Mouse (Mus musculus): ENCODE results near the gene Gls. TPM values are rescaled to one million over a fixed set of nuclear protein-coding genes. Genes with fewer than 3 reads are reported as not detected.

Gls gene
- polyA plus RNA-seq, 3 experiments from 2014 or later: 54.1 to 79.4 (median 63.3) TPM

DNA sequence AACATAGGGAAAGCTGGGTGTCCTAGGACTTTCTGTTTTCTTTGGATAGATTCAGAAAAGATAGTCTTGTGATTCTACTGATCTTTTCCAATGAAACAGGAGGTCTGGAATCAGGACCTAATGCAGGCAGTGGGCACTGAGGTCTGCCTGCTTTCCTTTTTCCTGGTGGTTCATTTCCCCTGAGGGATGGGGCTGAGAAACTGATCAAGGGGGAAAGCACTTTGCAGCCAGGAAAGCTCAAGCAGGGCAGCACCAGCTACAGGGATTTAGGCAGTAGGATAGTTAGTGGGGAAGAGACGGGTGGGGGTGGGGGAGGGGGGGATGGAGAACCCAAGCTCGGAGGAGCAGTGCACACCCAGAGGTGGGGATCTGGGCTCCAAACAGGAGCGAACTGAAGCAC is 80.1 kb downstream of the Gls start:
- ATAC-seq: no peak

DNA sequence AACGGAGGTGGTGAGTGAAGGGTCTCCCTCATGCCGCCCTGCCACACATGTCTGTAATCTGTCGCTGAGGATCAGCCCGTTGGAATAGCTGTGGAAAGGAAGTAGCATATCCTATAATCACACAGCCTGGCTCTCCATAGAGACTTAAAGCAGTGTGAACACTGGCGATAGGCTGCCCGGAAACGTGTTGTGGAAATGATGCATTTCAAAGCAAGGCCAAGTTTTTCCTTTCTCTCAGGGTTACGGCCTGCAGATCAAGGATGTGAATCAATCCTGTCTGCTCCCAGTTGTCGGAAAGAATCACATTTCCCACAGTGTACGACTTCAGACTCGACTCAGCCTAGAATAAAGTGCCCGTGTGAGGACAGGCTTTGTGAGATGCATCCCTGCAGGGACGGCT is 80.7 kb downstream of the Gls start:
- ATAC-seq: no peak

- no peak for ATAC-seq
These were observed 81.9 kb downstream of the Gls start for GRCm38 (mm10) chr1:52151166-52151565.

- ATAC-seq: peak; percentile 19
These were observed 82.4 kb downstream of the Gls start for GRCm38 (mm10) chr1:52150676-52151075.

DNA sequence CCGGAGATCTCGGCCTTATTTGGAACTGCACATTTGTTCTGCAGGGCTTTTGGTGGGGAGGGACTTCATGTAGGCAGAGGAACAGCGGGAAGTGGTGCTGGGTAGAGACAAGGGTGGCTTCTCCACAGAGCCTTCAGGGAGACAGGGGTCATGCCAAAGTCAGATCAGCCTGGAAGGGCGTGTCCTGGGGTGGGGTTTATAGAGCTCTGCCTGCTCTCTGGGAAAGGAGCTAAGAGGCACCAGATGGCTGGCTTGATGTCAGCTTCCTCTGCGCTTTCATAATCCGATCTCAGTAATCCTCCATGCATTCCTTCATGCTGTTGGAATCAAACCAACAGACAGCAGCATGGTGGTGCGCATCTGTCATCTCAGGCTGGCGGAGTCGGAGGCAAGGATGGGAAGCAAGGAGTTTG is 83.1 kb downstream of the Gls start:
- no peak for ATAC-seq

GRCm38 (mm10) chr1:52148696-52149095 is 84.3 kb downstream of the Gls start:
- no peak for ATAC-seq

DNA sequence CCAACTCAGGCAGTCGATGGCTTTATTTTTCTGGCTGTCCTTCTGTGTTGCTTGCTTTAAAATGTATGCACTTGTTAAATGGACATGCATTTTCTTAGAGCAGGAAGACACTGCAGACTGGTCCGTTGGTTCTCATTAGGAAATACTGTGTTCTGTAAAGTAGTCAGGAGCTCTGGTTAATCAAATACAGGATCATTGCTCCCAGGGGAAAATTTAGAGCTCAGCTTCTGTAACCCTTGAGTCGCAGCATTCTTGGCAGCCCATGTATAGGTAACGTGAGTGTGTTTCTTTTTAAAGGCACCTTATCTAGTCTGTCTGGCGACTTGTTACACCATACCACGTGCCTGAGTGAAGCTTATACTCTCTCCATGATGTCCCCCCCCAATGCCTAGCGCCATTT is 84.9 kb downstream of the Gls start:
- ATAC-seq: no peak

GRCm38 (mm10) chr1:52147431-52147830 is 85.6 kb downstream of the Gls start:
- ATAC-seq: no peak

- peak; percentile 43 for ATAC-seq
These were observed 86.6 kb downstream of the Gls start for GRCm38 (mm10) chr1:52146214-52146970.

- ATAC-seq: no peak
These were observed 88.1 kb downstream of the Gls start for GRCm38 (mm10) chr1:52144907-52145306.

GRCm38 (mm10) chr1:52143596-52144156 is 89.4 kb downstream of the Gls start:
- ATAC-seq: peak; percentile 72

- no peak for ATAC-seq
These were observed 89.8 kb downstream of the Gls start for GRCm38 (mm10) chr1:52143191-52143590.

DNA sequence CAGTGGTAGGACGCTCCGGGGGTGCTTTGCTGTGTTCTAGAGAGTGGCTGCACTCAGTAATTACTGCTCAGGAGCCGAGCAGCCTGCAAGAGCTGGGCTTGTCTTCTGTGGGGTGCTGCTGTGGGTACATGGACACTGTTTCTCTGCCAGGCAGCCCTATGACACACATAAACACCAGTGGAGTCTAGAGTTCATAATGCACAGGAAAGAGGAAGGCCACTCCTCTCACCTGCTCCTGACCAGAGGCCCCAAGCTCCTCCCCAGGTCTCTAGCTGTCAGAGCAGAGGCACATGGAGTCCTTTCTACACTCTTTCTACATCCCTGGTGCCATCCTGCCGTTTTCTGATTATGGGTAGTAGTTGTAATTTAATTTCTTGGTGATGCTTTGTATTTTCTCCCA is 90.9 kb downstream of the Gls start:
- no peak for ATAC-seq

DNA sequence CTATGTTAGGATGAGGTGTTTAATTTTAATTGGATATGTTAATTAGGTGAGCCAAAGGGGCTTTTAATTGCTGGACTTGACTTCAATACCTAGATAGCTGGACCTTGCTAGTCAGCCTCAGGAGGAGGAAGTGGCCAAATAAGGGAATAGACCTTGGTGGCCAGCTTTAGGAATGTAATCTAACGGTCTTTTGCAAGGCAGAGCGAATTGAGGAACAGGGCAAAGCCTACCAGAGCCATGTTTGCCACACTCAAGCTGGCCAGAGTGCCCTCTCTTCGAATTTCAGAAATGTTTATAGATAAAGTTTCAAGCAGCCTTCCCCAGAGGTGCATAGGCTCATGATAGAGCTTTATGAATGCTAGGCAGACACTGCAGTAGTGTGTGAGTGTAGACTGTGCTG is 91.5 kb downstream of the Gls start:
- no peak for ATAC-seq

- no peak for ATAC-seq
These were observed 92.5 kb downstream of the Gls start for GRCm38 (mm10) chr1:52140534-52140933.

- ATAC-seq: no peak
These were observed 95.7 kb downstream of the Gls start for GRCm38 (mm10) chr1:52137292-52137691.

DNA sequence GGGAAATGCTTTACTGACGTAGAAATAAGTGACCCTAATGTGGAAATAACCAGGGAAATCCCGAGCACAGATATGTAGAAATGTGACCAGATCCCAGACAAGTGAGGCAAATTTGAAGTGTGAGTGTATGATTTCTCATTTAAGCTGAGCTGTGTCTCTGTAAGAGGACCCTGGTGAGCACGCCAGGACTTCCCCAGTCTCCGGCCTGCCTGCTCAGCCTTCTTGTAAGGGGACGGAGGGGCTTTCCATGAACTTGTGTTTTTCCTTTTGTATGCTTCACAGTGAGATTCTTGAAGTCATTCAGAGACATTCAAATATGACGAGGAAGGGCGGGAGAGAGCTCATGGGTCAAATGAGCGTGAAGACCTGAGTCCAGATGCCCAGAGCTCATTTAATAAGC is 99.8 kb downstream of the Gls start:
- peak; percentile 49 for ATAC-seq

DNA sequence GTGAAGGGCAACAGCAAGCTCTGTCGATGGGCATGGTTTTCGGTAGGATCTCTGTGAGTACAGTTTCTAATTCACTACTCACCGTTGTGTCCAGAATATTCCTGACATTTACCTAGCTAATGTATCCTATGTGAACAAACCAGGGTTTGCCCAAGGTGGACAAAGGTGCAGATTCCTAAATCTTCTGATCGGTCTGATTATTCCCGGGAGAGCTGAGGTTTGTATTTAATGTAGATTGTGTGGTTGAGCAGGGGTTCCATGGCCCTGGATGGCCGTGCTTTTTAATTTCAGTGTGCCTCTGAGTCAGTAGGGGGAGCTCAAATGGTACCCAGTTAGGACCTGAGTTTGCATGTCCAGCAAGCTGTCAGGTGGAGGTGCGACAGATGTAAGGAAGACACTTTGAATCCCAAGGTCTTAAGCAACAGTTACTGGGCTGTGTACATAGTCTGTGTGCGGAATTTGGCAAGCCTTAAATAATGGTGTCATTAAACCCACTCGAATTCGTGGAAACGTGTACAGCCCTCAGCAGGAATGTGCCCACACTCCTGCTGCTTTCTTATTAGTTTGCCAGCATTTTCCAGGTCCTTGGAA is 101.2 kb downstream of the Gls start:
- ATAC-seq: no peak

DNA sequence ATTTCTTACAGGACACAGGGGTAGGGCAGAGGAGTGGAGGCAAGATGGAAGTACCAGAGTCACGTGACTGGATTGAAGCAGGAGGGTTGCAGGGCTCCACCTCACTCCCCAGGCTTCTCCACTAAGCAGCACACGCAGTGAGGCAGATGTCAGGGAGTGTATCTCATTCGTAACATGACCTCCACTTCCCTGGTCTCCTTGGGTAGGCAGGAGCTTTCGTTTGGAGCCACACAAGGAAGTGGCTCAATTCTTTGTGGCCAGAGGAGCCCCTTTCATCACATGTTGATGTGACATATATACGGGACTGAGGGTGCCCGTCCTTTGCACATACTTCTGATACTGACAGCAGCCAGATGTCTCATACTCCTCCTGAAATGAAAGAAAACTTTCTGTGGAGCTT is 103.2 kb downstream of the Gls start:
- no peak for ATAC-seq

- ATAC-seq: no peak
These were observed 105.7 kb downstream of the Gls start for GRCm38 (mm10) chr1:52127350-52127749.

DNA sequence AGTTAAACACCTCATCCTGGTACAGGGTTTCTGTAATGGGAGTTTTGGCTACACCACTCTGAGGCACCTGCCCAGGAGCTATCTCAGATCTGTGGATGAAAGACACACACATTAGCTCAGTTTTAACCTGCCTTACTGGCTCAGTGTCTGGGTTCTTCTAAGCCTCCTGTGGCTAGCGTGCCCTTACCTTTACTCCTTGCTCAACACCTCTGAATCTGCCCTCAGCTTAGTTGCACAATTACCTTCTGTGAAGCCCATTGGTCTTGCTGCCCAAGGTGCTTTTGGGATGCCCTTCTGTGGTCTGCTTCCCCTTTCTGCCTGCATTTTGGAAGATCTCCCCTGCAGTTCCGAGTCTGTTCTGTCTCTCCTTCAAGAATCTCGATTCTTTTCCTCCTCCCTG is 108.2 kb downstream of the Gls start:
- no peak for ATAC-seq

DNA sequence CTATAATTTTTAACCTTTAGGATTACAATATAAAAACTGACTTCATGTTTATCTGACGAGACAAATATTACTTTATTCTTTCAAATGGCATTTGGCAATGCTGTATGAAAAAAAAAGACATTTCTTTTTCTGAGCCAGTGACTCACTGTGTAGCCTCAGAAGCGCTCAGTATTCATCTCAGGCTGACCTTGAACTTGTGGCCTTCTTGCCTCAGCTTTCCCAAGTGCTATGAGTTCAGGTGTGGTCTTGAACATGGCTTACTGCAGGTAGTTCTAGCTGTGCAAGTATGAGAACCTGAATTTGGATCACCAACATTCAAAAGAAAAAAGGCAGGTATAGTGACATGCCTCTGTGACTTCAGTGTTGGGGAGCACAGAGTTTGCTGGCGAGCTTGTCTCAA is 112.0 kb downstream of the Gls start:
- ATAC-seq: no peak

DNA sequence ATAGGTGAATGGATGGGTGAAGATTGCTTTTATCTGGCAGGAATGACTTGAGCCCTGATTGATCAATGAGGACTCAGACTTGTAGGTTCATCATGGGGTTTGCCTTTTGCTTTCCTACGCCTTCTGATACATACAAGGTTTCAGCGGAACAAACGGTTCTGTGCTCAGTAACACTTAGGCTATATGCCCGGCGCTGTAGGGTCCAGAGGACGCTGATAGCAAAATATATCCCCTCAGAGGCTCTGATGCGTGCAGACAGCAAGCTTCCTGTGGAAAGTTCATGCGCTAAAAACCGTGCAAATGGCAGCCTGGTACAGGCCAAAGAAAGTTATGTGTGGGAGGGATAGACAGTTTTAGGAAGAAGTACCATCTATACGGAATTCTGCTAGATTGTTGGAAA is 112.8 kb downstream of the Gls start:
- peak; percentile 12 for ATAC-seq

DNA sequence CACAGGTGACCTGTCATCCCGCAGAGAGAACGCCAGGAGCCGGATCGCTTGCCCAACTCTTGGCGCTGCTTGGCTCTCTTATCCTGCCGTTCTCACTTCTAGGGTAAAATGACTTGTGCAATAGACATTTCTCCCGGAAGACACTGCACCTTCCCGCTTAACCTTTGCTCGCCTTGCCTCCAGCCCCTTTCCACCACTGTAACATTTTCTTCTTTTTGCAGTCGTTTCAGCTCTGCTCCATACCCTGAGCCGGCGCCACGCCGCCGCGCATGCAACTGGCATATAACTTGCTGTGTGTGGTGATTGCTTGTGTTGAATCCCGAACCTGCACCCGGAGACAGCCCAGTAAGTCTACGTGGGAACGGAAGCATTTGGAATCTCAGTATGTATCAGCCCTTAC is 113.3 kb downstream of the Gls start:
- ATAC-seq: no peak

Measured in inflammation-experienced regulatory T-cells, adult 6 months (primary cell).